Mouse (Mus musculus): ENCODE measurements around the gene Upk1b. TPM values are rescaled to one million over a fixed set of nuclear protein-coding genes. Genes with fewer than 3 reads are reported as not detected.
A peak's percentile ranks its signal among the peaks of the same experiment; 100 is the strongest.

Upk1b gene
- polyA plus RNA-seq, 1 experiment from 2014 or later: 1.8 TPM

DNA sequence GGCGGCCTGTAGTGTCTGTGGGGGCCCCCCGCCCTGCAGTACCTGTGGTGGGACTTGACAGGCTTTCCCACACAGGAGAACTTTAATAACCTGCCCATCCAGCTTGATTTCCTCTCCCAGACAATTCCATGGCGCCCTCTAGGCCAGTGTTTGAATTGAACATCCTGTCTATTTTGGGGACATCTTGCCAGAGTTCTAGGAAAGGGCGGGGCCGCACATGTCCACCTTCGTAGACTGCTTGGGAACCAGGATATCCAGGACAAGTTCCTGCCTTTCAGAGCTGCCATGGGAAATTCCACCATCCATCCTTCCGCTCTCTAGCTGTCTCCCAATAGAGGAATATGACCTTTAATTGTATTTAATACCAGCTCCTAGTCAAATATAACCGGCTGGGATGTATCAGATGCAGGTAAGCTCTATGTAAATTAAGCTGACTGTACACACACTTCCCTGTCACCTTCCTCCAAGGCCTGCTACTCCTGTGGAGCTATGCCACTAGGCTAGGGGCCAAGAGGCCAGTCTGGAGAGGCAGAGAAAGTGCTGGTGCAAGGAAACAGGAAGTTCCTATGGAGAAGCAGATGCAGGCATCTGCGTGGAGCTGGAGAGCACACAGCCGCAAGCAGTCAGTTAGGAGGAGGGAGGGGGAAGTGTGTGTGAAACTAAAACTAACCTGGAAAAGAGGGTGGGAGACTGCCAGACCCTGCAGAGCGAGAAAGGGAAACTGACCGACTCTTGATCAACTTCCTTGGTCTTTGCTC lies 41.8 kb downstream of the Upk1b start:
- no peaks in the 10 kb centered on the region for H3K27me3 ChIP-seq (ENCODE audit: control insufficient read depth, insufficient read depth, low read length)
- peaks cover under 1% of the 10 kb centered on the region; the same call in 1 of the 2 replicates for H3K4me1 ChIP-seq (ENCODE audit: control insufficient read depth, insufficient read depth, low read length)
- H3K9ac ChIP-seq (ENCODE audit: low read length): no peak overlapping the region
- WGBS: 77% methylated on average over 12 of the region's 12 CpGs
- no peak overlapping the region for H3K4me2 ChIP-seq (ENCODE audit: low read depth)
- H3K4me3 ChIP-seq (ENCODE audit: low read depth, low read length): no peak overlapping the region
- ATAC-seq (ENCODE audit: insufficient read depth, low FRiP score, low TSS enrichment) (no peak), DNase-seq (ENCODE audit: low spot score) (no peak)
- no peaks in the 10 kb centered on the region for H3K9me3 ChIP-seq (ENCODE audit: control insufficient read depth, low read length)
- H3K27ac ChIP-seq (ENCODE audit: low read depth, low read length): no peak overlapping the region
- no peaks in the 10 kb centered on the region for H3K36me3 ChIP-seq (ENCODE audit: control insufficient read depth, insufficient read depth, low read length)

DNA sequence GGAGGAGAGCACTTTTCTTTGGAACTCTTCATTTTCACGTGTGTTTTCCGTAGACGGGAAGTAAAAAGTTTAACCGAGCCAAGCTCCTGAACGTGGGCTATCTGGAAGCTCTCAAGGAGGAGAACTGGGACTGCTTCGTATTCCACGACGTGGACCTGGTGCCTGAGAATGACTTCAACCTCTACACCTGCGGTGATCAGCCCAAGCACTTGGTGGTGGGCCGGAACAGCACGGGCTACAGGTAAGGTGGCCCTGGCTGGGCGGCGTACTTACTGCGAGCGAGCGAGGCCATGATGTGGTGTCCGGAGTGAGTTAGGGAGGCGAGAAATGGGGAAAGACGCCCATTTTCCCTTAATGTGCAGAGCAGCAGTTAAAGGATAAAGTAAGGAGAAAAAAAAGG lies 42.5 kb downstream of the Upk1b start:
- DNase-seq (ENCODE audit: low spot score) (no peak), ATAC-seq (ENCODE audit: insufficient read depth, low FRiP score, low TSS enrichment) (no peak)
- H3K4me1 ChIP-seq (ENCODE audit: control insufficient read depth, insufficient read depth, low read length): peaks cover 6% of the 10 kb centered on the region; the same call in 1 of the 2 replicates
- H3K9me3 ChIP-seq (ENCODE audit: control insufficient read depth, low read length): no peaks in the 10 kb centered on the region
- H3K4me3 ChIP-seq (ENCODE audit: low read depth, low read length): no peak overlapping the region
- no peak overlapping the region for H3K27ac ChIP-seq (ENCODE audit: low read depth, low read length)
- H3K9ac ChIP-seq (ENCODE audit: low read length): no peak overlapping the region
- H3K27me3 ChIP-seq (ENCODE audit: control insufficient read depth, insufficient read depth, low read length): no peaks in the 10 kb centered on the region
- H3K4me2 ChIP-seq (ENCODE audit: low read depth): no peak overlapping the region
- WGBS: 95% methylated on average over 19 of the region's 19 CpGs
- H3K36me3 ChIP-seq (ENCODE audit: control insufficient read depth, insufficient read depth, low read length): no peaks in the 10 kb centered on the region

DNA sequence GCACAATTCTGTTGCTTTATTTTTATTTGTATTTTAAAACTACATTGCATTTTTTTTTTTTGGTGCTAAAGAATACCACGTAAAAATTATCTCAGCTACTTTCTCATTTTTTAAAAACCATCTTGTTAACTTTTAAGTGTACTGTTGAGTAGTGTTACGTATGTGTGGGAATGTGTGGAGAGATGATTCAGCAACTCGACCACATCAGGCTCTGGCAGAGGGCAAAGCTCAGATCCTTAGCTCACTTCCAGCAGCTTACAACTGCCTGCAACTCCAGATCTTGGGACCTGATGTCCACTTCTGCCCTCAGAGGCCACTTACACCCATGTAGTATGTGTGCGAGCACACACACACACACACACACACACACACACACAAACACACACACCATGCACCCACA lies 43.6 kb downstream of the Upk1b start:
- Histone ChIP-seq H3K27me3 (ENCODE audit: control insufficient read depth, insufficient read depth, low read length) (no peaks in the 10 kb centered on the region), H3K9ac (ENCODE audit: low read length) (no peak overlapping the region), H3K4me1 (ENCODE audit: control insufficient read depth, insufficient read depth, low read length) (peaks cover 6% of the 10 kb centered on the region; the same call in 1 of the 2 replicates), H3K36me3 (ENCODE audit: control insufficient read depth, insufficient read depth, low read length) (no peaks in the 10 kb centered on the region), H3K9me3 (ENCODE audit: control insufficient read depth, low read length) (no peaks in the 10 kb centered on the region), H3K27ac (ENCODE audit: low read depth, low read length) (no peak overlapping the region), H3K4me3 (ENCODE audit: low read depth, low read length) (no peak overlapping the region), H3K4me2 (ENCODE audit: low read depth) (no peak overlapping the region)
- ATAC-seq (ENCODE audit: insufficient read depth, low FRiP score, low TSS enrichment) (no peak), DNase-seq (ENCODE audit: low spot score) (no peak)
- 85% methylated on average over 4 of the region's 4 CpGs for WGBS

DNA sequence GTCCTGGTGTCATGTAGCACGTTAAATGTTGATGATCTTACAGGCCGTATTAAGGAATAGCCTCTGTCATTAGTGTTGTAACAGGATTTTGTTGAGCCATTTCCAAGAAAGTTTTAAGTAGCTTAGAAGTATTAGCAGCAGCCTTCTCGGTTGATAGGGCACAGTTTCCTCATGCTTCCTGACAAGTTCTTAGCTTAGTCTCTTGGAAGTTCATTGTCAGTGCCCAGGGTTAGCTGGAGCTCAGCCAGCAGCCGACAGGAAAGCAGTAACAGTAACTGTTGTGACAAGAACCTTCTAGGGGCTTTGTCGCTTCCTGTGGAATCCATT lies 44.0 kb downstream of the Upk1b start:
- DNase-seq (ENCODE audit: low spot score): no peak
- Histone ChIP-seq H3K4me1 (ENCODE audit: control insufficient read depth, insufficient read depth, low read length) (peaks cover 6% of the 10 kb centered on the region; the same call in 1 of the 2 replicates), H3K27me3 (ENCODE audit: control insufficient read depth, insufficient read depth, low read length) (no peaks in the 10 kb centered on the region), H3K9ac (ENCODE audit: low read length) (no peak overlapping the region), H3K4me3 (ENCODE audit: low read depth, low read length) (no peak overlapping the region), H3K36me3 (ENCODE audit: control insufficient read depth, insufficient read depth, low read length) (no peaks in the 10 kb centered on the region), H3K27ac (ENCODE audit: low read depth, low read length) (no peak overlapping the region), H3K9me3 (ENCODE audit: control insufficient read depth, low read length) (no peaks in the 10 kb centered on the region), H3K4me2 (ENCODE audit: low read depth) (no peak overlapping the region)
- 61% methylated on average over 5 of the region's 5 CpGs for WGBS
- no peak for ATAC-seq (ENCODE audit: insufficient read depth, low FRiP score, low TSS enrichment)

DNA sequence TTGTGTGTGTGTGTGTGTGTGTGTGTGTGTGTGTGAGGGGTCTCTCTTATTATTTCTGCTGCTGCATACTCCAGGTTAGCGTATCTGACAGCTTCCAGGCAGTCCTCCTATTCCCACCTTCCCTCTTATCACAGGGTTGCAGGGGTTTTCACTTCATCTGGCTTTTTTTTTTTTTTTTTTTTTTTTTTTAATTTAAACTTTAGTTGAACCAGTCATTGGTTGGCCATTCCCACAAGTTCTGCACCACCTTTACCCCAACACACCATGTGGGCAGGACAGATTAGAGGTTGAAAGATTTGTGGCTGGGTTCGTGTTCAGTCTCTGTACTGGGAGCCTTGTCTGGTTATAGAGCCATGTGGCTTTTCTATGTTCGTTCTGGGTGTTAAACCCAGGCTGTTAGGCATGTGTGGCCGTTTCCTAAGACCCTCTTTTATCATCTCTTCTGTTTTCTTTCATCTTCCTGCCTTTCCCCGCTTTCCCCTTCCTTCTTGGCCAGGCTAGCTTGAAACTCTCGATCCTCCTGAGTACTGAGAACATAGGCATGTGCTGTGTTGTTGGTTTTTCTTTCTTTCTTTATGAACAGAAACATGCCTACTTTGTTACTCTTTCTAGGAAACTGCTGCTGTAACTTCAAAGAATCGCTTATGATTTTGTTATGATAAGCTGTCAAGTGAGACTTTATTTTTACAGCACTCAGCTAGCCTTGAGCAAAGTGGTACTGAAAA lies 44.5 kb downstream of the Upk1b start:
- Histone ChIP-seq H3K4me1 (ENCODE audit: control insufficient read depth, insufficient read depth, low read length) (peaks cover 6% of the 10 kb centered on the region; the same call in 1 of the 2 replicates), H3K36me3 (ENCODE audit: control insufficient read depth, insufficient read depth, low read length) (no peaks in the 10 kb centered on the region), H3K9me3 (ENCODE audit: control insufficient read depth, low read length) (no peaks in the 10 kb centered on the region), H3K4me3 (ENCODE audit: low read depth, low read length) (no peak overlapping the region), H3K4me2 (ENCODE audit: low read depth) (no peak overlapping the region), H3K27ac (ENCODE audit: low read depth, low read length) (no peak overlapping the region), H3K27me3 (ENCODE audit: control insufficient read depth, insufficient read depth, low read length) (no peaks in the 10 kb centered on the region), H3K9ac (ENCODE audit: low read length) (no peak overlapping the region)
- DNase-seq (ENCODE audit: low spot score) (no peak), ATAC-seq (ENCODE audit: insufficient read depth, low FRiP score, low TSS enrichment) (no peak)
- WGBS: 49% methylated on average over 7 of the region's 7 CpGs

DNA sequence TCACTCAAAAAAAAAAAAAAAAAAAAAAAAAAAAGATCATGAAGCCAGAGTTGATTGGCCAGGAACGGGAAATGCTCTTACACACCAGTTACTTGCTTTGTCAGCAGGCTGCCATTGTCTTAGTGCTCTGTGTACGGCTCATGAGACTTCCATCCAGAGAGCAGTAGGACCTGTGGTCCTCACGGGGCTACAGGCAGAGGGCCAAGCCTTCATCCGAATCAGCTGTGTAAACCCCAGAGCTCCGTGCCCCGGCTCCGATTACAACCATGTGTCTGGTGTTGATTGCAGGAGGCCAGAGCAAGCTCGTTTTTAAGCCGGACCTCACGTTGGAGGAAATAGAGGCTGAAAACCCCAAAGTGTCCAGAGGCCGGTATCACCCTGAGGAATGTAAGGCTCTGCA lies 46.5 kb downstream of the Upk1b start:
- H3K9me3 ChIP-seq (ENCODE audit: control insufficient read depth, low read length): no peaks in the 10 kb centered on the region
- H3K4me2 ChIP-seq (ENCODE audit: low read depth): no peak overlapping the region
- DNase-seq (ENCODE audit: low spot score): peak; percentile 30
- H3K9ac ChIP-seq (ENCODE audit: low read length): no peak overlapping the region
- H3K36me3 ChIP-seq (ENCODE audit: control insufficient read depth, insufficient read depth, low read length): no peaks in the 10 kb centered on the region
- no peak overlapping the region for H3K27ac ChIP-seq (ENCODE audit: low read depth, low read length)
- WGBS: 44% methylated on average over 11 of the region's 11 CpGs
- no peak for ATAC-seq (ENCODE audit: insufficient read depth, low FRiP score, low TSS enrichment)
- H3K27me3 ChIP-seq (ENCODE audit: control insufficient read depth, insufficient read depth, low read length): no peaks in the 10 kb centered on the region
- H3K4me3 ChIP-seq (ENCODE audit: low read depth, low read length): no peak overlapping the region
- H3K4me1 ChIP-seq (ENCODE audit: control insufficient read depth, insufficient read depth, low read length): peaks cover 6% of the 10 kb centered on the region; the same call in 1 of the 2 replicates

DNA sequence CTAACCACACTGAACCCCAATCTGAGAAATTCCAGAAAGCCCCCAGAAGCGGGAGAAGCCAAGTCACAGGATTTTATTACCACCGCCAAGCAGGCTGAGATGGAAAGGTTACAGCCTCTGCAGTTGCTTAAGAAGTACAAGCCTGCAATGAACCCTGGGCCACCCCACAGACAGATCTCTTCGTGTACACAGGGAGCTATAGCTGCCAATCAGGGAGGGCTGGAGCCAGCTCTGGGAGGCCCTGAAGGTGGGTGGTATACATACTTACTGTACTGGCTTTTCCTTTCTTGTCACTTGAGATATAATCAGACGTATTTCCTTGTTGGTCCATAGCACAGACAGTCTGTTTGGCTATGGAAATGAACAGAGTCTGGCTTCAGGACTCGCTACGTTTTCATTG lies 49.3 kb downstream of the Upk1b start:
- peaks cover 6% of the 10 kb centered on the region; the same call in 1 of the 2 replicates for H3K4me1 ChIP-seq (ENCODE audit: control insufficient read depth, insufficient read depth, low read length)
- H3K9ac ChIP-seq (ENCODE audit: low read length): no peak overlapping the region
- 79% methylated on average over 6 of the region's 6 CpGs for WGBS
- H3K9me3 ChIP-seq (ENCODE audit: control insufficient read depth, low read length): no peaks in the 10 kb centered on the region
- H3K4me2 ChIP-seq (ENCODE audit: low read depth): no peak overlapping the region
- DNase-seq (ENCODE audit: low spot score): no peak
- H3K27ac ChIP-seq (ENCODE audit: low read depth, low read length): no peak overlapping the region
- H3K27me3 ChIP-seq (ENCODE audit: control insufficient read depth, insufficient read depth, low read length): no peaks in the 10 kb centered on the region
- no peak for ATAC-seq (ENCODE audit: insufficient read depth, low FRiP score, low TSS enrichment)
- no peaks in the 10 kb centered on the region for H3K36me3 ChIP-seq (ENCODE audit: control insufficient read depth, insufficient read depth, low read length)
- no peak overlapping the region for H3K4me3 ChIP-seq (ENCODE audit: low read depth, low read length)

DNA sequence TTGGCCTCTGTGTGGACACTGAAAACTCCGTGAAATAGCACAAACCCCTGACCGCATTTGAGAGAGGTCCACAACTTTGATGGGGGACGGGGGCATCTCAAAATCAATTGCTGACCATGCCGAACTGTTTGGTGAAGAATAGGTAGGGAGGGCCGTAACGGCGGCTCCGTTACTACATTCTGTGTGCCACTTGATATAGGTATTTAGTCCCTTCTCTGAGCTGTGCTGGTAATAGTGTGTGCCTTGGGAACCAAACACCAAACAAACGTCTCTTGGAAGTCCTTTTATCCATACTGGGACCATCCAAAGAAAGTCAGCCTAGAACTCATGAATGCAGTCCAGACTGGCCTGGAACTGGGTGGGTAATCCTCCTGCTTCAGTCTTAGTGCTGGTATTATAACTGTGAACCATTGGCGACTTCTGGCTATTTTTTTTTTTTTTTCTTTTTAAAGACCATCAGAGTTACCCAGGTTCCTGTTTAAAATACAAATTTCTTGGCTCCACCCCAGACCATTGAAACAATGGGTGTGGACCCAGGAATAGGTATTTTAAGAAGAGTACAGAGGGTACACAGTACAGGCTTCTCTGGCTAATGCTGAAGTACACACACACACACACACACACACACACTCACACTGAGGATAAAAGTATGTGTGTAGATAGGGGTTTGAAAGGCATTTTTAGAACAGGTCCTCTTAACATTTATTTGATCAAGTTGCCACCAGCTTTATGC lies 56.0 kb downstream of the Upk1b start:
- H3K27ac ChIP-seq (ENCODE audit: low read depth, low read length): no peak overlapping the region
- DNase-seq (ENCODE audit: low spot score) (no peak), ATAC-seq (ENCODE audit: insufficient read depth, low FRiP score, low TSS enrichment) (no peak)
- H3K27me3 ChIP-seq (ENCODE audit: control insufficient read depth, insufficient read depth, low read length): no peaks in the 10 kb centered on the region
- WGBS: 94% methylated on average over 10 of the region's 10 CpGs
- no peaks in the 10 kb centered on the region for H3K36me3 ChIP-seq (ENCODE audit: control insufficient read depth, insufficient read depth, low read length)
- peaks cover 5% of the 10 kb centered on the region; the same call in 1 of the 2 replicates for H3K4me1 ChIP-seq (ENCODE audit: control insufficient read depth, insufficient read depth, low read length)
- H3K4me2 ChIP-seq (ENCODE audit: low read depth): no peak overlapping the region
- no peaks in the 10 kb centered on the region for H3K9me3 ChIP-seq (ENCODE audit: control insufficient read depth, low read length)
- no peak overlapping the region for H3K4me3 ChIP-seq (ENCODE audit: low read depth, low read length)
- no peak overlapping the region for H3K9ac ChIP-seq (ENCODE audit: low read length)
